Mouse (Mus musculus): Measurements from ENCODE around the gene Pemt. TPM values are rescaled to one million over a fixed set of nuclear protein-coding genes. Genes with fewer than 3 reads are reported as not detected.

Pemt gene
- polyA plus RNA-seq, 1 experiment from 2014 or later, result 4.3 TPM

- no peak overlapping the region for H3K9ac ChIP-seq
- H3K27ac ChIP-seq, result no peak overlapping the region
- no peak overlapping the region for H3K4me2 ChIP-seq (replicated peaks)
- H3K27me3 ChIP-seq, result 0 out of 2 replicates have a peak, but pooled peaks cover 4% of the 10 kb centered on the region
- H3K9me3 ChIP-seq, result no peaks in the 10 kb centered on the region
- no peak overlapping the region for H3K4me3 ChIP-seq
- no peaks in the 10 kb centered on the region for H3K36me3 ChIP-seq
- H3K4me1 ChIP-seq, result 0 out of 2 replicates have a peak, but pooled peaks cover 4% of the 10 kb centered on the region
- 66% methylated on average over 5 of the region's 5 CpGs for WGBS
- no peak for ATAC-seq (ENCODE audit: low FRiP score, low read depth)
Measured at GRCm38 (mm10) chr11:60026166-60026565, 20.1 kb downstream of the Pemt start.

GRCm38 (mm10) chr11:60021201-60021600, 25.1 kb downstream of the Pemt start:
- WGBS, result 79% methylated on average over 6 of the region's 6 CpGs

GRCm38 (mm10) chr11:60016726-60017125, 29.6 kb downstream of the Pemt start:
- Histone ChIP-seq H3K4me2 (replicated peaks) (no peak overlapping the region), H3K4me3 (no peak overlapping the region), H3K27ac (no peak overlapping the region), H3K4me1 (no peaks in the 10 kb centered on the region), H3K9me3 (no peaks in the 10 kb centered on the region), H3K9ac (no peak overlapping the region), H3K27me3 (no peaks in the 10 kb centered on the region), H3K36me3 (no peaks in the 10 kb centered on the region)
- no peak for ATAC-seq (ENCODE audit: low FRiP score, low read depth)
- 38% methylated on average over 4 of the region's 4 CpGs for WGBS

More at GRCm38 (mm10) chr11:60021201-60021600, 25.1 kb downstream of the Pemt start:
- Histone ChIP-seq H3K27ac (no peak overlapping the region), H3K36me3 (no peaks in the 10 kb centered on the region), H3K4me3 (no peak overlapping the region), H3K9me3 (no peaks in the 10 kb centered on the region), H3K4me2 (replicated peaks) (no peak overlapping the region), H3K27me3 (0 out of 2 replicates have a peak, but pooled peaks cover 3% of the 10 kb centered on the region), H3K4me1 (no peaks in the 10 kb centered on the region), H3K9ac (no peak overlapping the region)
- no peak for ATAC-seq (ENCODE audit: low FRiP score, low read depth)

- ATAC-seq (ENCODE audit: low FRiP score, low read depth), result no peak
- Histone ChIP-seq H3K9me3 (no peaks in the 10 kb centered on the region), H3K4me1 (no peaks in the 10 kb centered on the region), H3K36me3 (no peaks in the 10 kb centered on the region), H3K4me3 (no peak overlapping the region), H3K4me2 (replicated peaks) (no peak overlapping the region), H3K27ac (no peak overlapping the region), H3K27me3 (no peaks in the 10 kb centered on the region), H3K9ac (no peak overlapping the region)
- 80% methylated on average over 3 of the region's 3 CpGs for whole genome bisulfite sequencing
Measured at GRCm38 (mm10) chr11:60011516-60011915, 34.8 kb downstream of the Pemt start.

- Histone ChIP-seq H3K27me3 (no peaks in the 10 kb centered on the region), H3K4me2 (replicated peaks) (no peak overlapping the region), H3K4me3 (no peak overlapping the region), H3K36me3 (no peaks in the 10 kb centered on the region), H3K9me3 (no peaks in the 10 kb centered on the region), H3K27ac (no peak overlapping the region), H3K4me1 (no peaks in the 10 kb centered on the region), H3K9ac (no peak overlapping the region)
- ATAC-seq (ENCODE audit: low FRiP score, low read depth), result no peak
- 77% methylated on average over 3 of the region's 3 CpGs for WGBS
Measured at GRCm38 (mm10) chr11:60009451-60009850, 36.8 kb downstream of the Pemt start.

GRCm38 (mm10) chr11:60005866-60006265, 40.4 kb downstream of the Pemt start:
- Histone ChIP-seq H3K4me3 (no peak overlapping the region), H3K27me3 (no peaks in the 10 kb centered on the region), H3K27ac (no peak overlapping the region), H3K9ac (no peak overlapping the region), H3K4me2 (replicated peaks) (no peak overlapping the region), H3K4me1 (no peaks in the 10 kb centered on the region), H3K9me3 (no peaks in the 10 kb centered on the region), H3K36me3 (no peaks in the 10 kb centered on the region)
- no peak for ATAC-seq (ENCODE audit: low FRiP score, low read depth)
- WGBS, result 75% methylated on average over 3 of the region's 3 CpGs

- H3K4me1 ChIP-seq, result no peaks in the 10 kb centered on the region
- no peak overlapping the region for H3K27ac ChIP-seq
- ATAC-seq (ENCODE audit: low FRiP score, low read depth), result no peak
- H3K9me3 ChIP-seq, result no peaks in the 10 kb centered on the region
- no peaks in the 10 kb centered on the region for H3K27me3 ChIP-seq
- no peak overlapping the region for H3K9ac ChIP-seq
- H3K4me3 ChIP-seq, result no peak overlapping the region
- H3K4me2 ChIP-seq (replicated peaks), result no peak overlapping the region
- 78% methylated on average over 6 of the region's 6 CpGs for WGBS
- H3K36me3 ChIP-seq, result no peaks in the 10 kb centered on the region
Measured at GRCm38 (mm10) chr11:60004716-60005115, 41.6 kb downstream of the Pemt start.

GRCm38 (mm10) chr11:60003811-60004210, 42.5 kb downstream of the Pemt start:
- Histone ChIP-seq H3K9ac (no peak overlapping the region), H3K9me3 (no peaks in the 10 kb centered on the region), H3K4me2 (replicated peaks) (no peak overlapping the region), H3K36me3 (no peaks in the 10 kb centered on the region), H3K4me1 (no peaks in the 10 kb centered on the region), H3K4me3 (no peak overlapping the region), H3K27ac (no peak overlapping the region), H3K27me3 (no peaks in the 10 kb centered on the region)
- 82% methylated on average over 8 of the region's 8 CpGs for WGBS
- no peak for ATAC-seq (ENCODE audit: low FRiP score, low read depth)

- H3K36me3 ChIP-seq, result no peaks in the 10 kb centered on the region
- no peaks in the 10 kb centered on the region for H3K27me3 ChIP-seq
- H3K9ac ChIP-seq, result no peak overlapping the region
- no peak overlapping the region for H3K4me3 ChIP-seq
- 71% methylated on average over 5 of the region's 5 CpGs for WGBS
- no peaks in the 10 kb centered on the region for H3K9me3 ChIP-seq
- no peaks in the 10 kb centered on the region for H3K4me1 ChIP-seq
- no peak overlapping the region for H3K27ac ChIP-seq
- no peak for ATAC-seq (ENCODE audit: low FRiP score, low read depth)
- no peak overlapping the region for H3K4me2 ChIP-seq (replicated peaks)
Measured at GRCm38 (mm10) chr11:60001231-60001980, 44.9 kb downstream of the Pemt start.

- Histone ChIP-seq H3K4me3 (no peak overlapping the region), H3K9me3 (no peaks in the 10 kb centered on the region), H3K27me3 (no peaks in the 10 kb centered on the region), H3K36me3 (no peaks in the 10 kb centered on the region), H3K4me2 (replicated peaks) (no peak overlapping the region), H3K9ac (no peak overlapping the region), H3K27ac (no peak overlapping the region), H3K4me1 (peaks cover 8% of the 10 kb centered on the region; the same call in 1 of the 2 replicates)
- 72% methylated on average over 9 of the region's 9 CpGs for WGBS
- no peak for ATAC-seq (ENCODE audit: low FRiP score, low read depth)
Measured at GRCm38 (mm10) chr11:59994318-59994717, 52.0 kb downstream of the Pemt start.

GRCm38 (mm10) chr11:59991365-59991764, 54.9 kb downstream of the Pemt start:
- 65% methylated on average over 8 of the region's 8 CpGs for WGBS
- Histone ChIP-seq H3K9me3 (no peaks in the 10 kb centered on the region), H3K9ac (no peak overlapping the region), H3K36me3 (no peaks in the 10 kb centered on the region), H3K4me1 (peaks cover 9% of the 10 kb centered on the region; the same call in 1 of the 2 replicates), H3K4me3 (no peak overlapping the region), H3K27ac (no peak overlapping the region), H3K4me2 (replicated peaks) (no peak overlapping the region), H3K27me3 (no peaks in the 10 kb centered on the region)
- no peak for ATAC-seq (ENCODE audit: low FRiP score, low read depth)

GRCm38 (mm10) chr11:59989406-59989805, 56.9 kb downstream of the Pemt start:
- Histone ChIP-seq H3K4me3 (no peak overlapping the region), H3K9me3 (no peaks in the 10 kb centered on the region), H3K27ac (no peak overlapping the region), H3K27me3 (no peaks in the 10 kb centered on the region), H3K4me2 (replicated peaks) (no peak overlapping the region), H3K9ac (no peak overlapping the region), H3K36me3 (no peaks in the 10 kb centered on the region), H3K4me1 (peaks cover 9% of the 10 kb centered on the region; the same call in 1 of the 2 replicates)
- ATAC-seq (ENCODE audit: low FRiP score, low read depth), result no peak
- 49% methylated on average over 1 of the region's 1 CpGs for WGBS

- H3K4me3 ChIP-seq, result no peak overlapping the region
- ATAC-seq (ENCODE audit: low FRiP score, low read depth), result no peak
- H3K27me3 ChIP-seq, result no peaks in the 10 kb centered on the region
- no peak overlapping the region for H3K27ac ChIP-seq
- H3K9ac ChIP-seq, result no peak overlapping the region
- H3K4me2 ChIP-seq (replicated peaks), result no peak overlapping the region
- WGBS, result 72% methylated on average over 5 of the region's 5 CpGs
- H3K9me3 ChIP-seq, result no peaks in the 10 kb centered on the region
- peaks cover 16% of the 10 kb centered on the region for H3K4me1 ChIP-seq
- H3K36me3 ChIP-seq, result no peaks in the 10 kb centered on the region
Measured at GRCm38 (mm10) chr11:59977831-59978230, 68.5 kb downstream of the Pemt start.
